Mouse (Mus musculus): ENCODE results near the gene 4930513O06Rik. TPM values are rescaled to one million over a fixed set of nuclear protein-coding genes. Genes with fewer than 3 reads are reported as not detected.

The 4930513O06Rik gene
- polyA plus RNA-seq (2017; shearing (Covaris generic)), result not detected

GRCm38 (mm10) chrX:139085943-139086342 lies at the start of gene 4930513O06Rik:
4930513O06Rik (plus strand) TSS chrX:139086243.

GRCm38 (mm10) chrX:139085077-139085476 lies 966 bp upstream of the 4930513O06Rik start, which contains the start of gene Serpina7:
Serpina7 (minus strand) TSS chrX:139085236.

Other genes with a start within 250 kb of the 4930513O06Rik start
- gene Nrk, start 171.8 kb upstream of the 4930513O06Rik start, polyA plus RNA-seq (2017; shearing (Covaris generic)), result not detected
- gene Serpina7, start 1.0 kb upstream of the 4930513O06Rik start, polyA plus RNA-seq (2017; shearing (Covaris generic)), result not detected
- gene 4933428M09Rik, start 93.0 kb downstream of the 4930513O06Rik start, polyA plus RNA-seq (2017; shearing (Covaris generic)), result not detected
- not detected for gene Mum1l1, start 123.8 kb downstream of the 4930513O06Rik start, polyA plus RNA-seq (2017; shearing (Covaris generic))
- not detected for gene Trap1a, start 247.4 kb downstream of the 4930513O06Rik start, polyA plus RNA-seq (2017; shearing (Covaris generic))

Measured in activated CD4-positive, CD25-positive, alpha-beta regulatory T cell, adult 9 weeks (primary cell).